Mouse (Mus musculus): ENCODE measurements around the gene Iqschfp. TPM values are rescaled to one million over a fixed set of nuclear protein-coding genes. Genes with fewer than 3 reads are reported as not detected.

The Iqschfp gene
- total RNA-seq, 2 experiments from 2014 or later, result 0.31 to 0.59 TPM

GRCm38 (mm10) chr3:68592575-68592974 lies 700.5 kb downstream of the Iqschfp start:
- no peak for DNase-seq (ENCODE audit: low spot score in 2 of 2)

- DNase-seq (ENCODE audit: low spot score in 2 of 2), result no peak
Measured at GRCm38 (mm10) chr3:68593073-68593867, 701.2 kb downstream of the Iqschfp start.

GRCm38 (mm10) chr3:68595316-68595925 lies 703.4 kb downstream of the Iqschfp start:
- no peak for DNase-seq (ENCODE audit: low spot score in 2 of 2)

- no peak for DNase-seq (ENCODE audit: low spot score in 2 of 2)
Measured at GRCm38 (mm10) chr3:68596938-68597337, 704.9 kb downstream of the Iqschfp start.

- no peak for DNase-seq (ENCODE audit: low spot score in 2 of 2)
Measured at GRCm38 (mm10) chr3:68602891-68603290, 710.9 kb downstream of the Iqschfp start.

GRCm38 (mm10) chr3:68604467-68604866 lies 712.4 kb downstream of the Iqschfp start:
- no peak for DNase-seq (ENCODE audit: low spot score in 2 of 2)

- DNase-seq (ENCODE audit: low spot score in 2 of 2), result no peak
Measured at GRCm38 (mm10) chr3:68604962-68605361, 712.9 kb downstream of the Iqschfp start.

- no peak for DNase-seq (ENCODE audit: low spot score in 2 of 2)
Measured at GRCm38 (mm10) chr3:68605942-68606603, 714.0 kb downstream of the Iqschfp start.

GRCm38 (mm10) chr3:68606730-68607129 lies 714.7 kb downstream of the Iqschfp start:
- no peak for DNase-seq (ENCODE audit: low spot score in 2 of 2)

- no peak for DNase-seq (ENCODE audit: low spot score in 2 of 2)
Measured at GRCm38 (mm10) chr3:68607336-68607735, 715.3 kb downstream of the Iqschfp start.

- DNase-seq (ENCODE audit: low spot score in 2 of 2), result no peak
Measured at GRCm38 (mm10) chr3:68608848-68609497, 716.9 kb downstream of the Iqschfp start.

GRCm38 (mm10) chr3:68610011-68610410 lies 718.0 kb downstream of the Iqschfp start:
- no peak for DNase-seq (ENCODE audit: low spot score in 2 of 2)

GRCm38 (mm10) chr3:68610598-68611261 lies 718.7 kb downstream of the Iqschfp start:
- DNase-seq (ENCODE audit: low spot score in 2 of 2), result no peak

- no peak for DNase-seq (ENCODE audit: low spot score in 2 of 2)
Measured at GRCm38 (mm10) chr3:68615042-68615810, 723.2 kb downstream of the Iqschfp start.

- no peak for DNase-seq (ENCODE audit: low spot score in 2 of 2)
Measured at GRCm38 (mm10) chr3:68616363-68616762, 724.3 kb downstream of the Iqschfp start.

GRCm38 (mm10) chr3:68617708-68618107 lies 725.7 kb downstream of the Iqschfp start:
- DNase-seq (ENCODE audit: low spot score in 2 of 2), result no peak

- DNase-seq (ENCODE audit: low spot score in 2 of 2), result no peak
Measured at GRCm38 (mm10) chr3:68619097-68619496, 727.1 kb downstream of the Iqschfp start.

- DNase-seq (ENCODE audit: low spot score in 2 of 2), result no peak
Measured at GRCm38 (mm10) chr3:68621971-68622370, 729.9 kb downstream of the Iqschfp start.

- DNase-seq (ENCODE audit: low spot score in 2 of 2), result no peak
Measured at GRCm38 (mm10) chr3:68623036-68623435, 731.0 kb downstream of the Iqschfp start.

GRCm38 (mm10) chr3:68624471-68624870 lies 732.4 kb downstream of the Iqschfp start:
- DNase-seq (ENCODE audit: low spot score in 2 of 2), result no peak
